Mouse (Mus musculus): ENCODE measurements around the gene Vstm5.
"Not testable (repeated sequence)": the region's sequence is repeated elsewhere in the genome, so short reads cannot be mapped to it uniquely, and the experiment has no call there.

The Vstm5 gene

DNA sequence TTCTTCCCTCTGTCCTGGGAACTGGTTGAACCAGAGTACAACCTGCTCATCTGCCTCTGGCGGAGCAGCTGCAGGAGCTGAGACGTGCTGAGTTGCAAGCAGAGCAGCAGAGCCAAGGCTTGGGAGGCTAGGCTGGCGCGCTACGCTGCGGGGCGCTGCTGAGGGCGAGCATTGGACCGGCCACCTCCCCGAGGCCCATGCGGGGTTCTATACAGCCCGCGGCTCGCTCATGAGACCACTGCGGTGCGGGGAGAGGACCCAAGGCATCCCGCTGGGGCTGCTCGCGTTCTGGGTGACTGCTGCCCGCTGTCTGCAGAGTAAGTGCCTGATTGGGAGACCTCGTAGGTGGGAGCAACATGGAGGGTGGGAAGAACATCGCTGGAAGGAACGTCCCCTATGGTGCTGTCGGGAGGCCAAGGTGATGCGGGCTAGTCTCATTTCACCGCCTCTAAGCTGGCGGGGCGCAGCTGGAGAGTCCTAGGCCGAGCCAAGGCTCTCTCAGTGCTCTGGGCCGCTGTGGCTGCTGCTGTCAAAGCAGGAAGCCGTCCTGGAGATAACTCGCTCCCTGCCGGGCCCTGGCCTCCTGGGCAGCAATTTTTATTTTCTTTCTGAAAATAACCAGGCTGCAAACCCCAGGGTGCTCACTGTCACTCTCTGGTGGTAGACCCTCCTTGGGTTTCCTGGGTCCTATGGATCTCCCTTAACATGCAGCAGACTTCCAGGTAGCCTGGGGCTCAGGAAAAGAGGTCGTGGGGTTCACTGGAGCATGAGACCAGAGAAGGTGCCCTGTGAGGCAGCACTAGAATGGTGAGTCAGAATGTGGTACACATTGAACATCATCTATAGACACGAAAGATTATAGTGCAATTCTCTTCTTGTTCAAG lies at the start of gene Vstm5:
Gene Vstm5, plus strand, starts transcription at position 4 of the 884 bp plus-strand sequence.
- peak; percentile 3 for DNase-seq

DNA sequence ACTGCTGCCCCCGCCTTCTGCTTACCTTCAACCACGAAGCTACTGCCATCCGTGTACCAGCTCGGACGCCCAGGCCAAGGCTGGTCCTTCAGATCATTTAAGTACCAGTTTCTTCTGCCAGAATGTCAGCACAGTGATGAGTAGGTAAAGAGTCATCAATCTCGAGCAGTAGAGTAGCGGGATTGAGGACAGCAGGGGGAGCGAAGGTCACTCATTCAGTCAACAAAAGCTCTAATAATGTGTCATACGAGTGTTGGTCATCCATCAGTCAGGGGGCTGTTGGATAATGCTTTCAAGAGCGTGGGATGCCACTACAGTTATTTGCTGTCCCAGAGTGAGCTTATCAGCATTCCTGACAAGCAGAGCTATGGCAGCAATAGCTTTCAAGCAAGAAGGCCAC lies 44.0 kb upstream of the Vstm5 start:
- DNase-seq, result not testable (repeated sequence)

DNA sequence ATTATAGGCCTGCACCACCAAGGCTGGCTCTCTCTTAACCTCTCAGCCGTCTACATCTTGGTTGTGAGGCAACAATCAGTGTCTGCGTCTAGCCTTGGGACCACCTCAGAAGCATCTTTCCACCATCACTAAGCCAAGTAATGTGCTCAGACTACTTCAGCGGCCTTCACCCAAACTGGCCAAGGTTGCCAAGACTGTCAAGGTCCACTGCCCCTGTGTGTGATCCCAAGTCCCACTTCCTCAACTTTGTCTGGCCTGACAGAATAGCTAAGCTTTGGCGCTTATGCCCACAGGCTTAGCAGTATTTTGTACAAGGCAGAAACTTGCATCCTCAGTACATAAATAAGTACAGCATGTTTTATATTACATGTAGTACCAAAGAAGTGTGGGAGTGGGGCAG lies 32.2 kb upstream of the Vstm5 start:
- no peak for DNase-seq

DNA sequence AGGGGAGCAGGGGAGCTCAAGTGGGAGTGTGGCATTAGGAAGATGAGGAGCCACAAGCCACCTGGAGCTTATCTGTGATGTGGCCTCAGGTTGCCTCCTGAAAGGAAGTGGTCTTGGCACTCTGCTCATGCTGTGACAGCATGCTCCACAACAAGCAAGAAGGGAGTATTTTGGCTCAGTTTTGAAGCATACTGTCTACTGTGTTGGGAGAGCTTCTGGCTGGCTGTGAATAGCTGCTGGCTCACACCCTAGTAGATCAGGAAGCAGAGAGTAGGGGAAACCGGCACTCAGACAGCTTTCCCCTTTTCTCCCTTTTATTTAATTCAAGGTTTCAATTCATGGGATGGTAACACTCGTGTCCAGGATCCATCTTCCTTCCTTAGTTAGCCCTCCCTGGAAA lies 29.5 kb upstream of the Vstm5 start:
- DNase-seq, result no peak

DNA sequence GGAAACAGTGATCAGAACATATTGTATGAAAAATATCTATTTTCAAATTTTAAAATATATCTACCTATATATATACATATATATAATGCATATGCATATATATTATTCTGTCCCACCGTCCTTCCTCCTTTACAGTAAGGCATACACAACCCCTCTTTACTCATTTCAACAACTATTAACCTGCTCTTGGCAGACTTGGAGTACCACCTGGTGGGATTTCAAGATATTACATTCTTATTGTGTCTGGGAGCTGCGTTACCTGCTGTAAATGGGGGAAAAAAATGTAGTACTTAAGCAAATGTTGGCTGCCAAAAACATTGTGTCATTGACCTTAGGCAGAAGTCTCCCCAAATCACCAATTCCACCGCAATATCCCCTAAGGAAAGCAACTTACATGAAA lies 27.0 kb upstream of the Vstm5 start:
- peak; percentile 8 for DNase-seq

DNA sequence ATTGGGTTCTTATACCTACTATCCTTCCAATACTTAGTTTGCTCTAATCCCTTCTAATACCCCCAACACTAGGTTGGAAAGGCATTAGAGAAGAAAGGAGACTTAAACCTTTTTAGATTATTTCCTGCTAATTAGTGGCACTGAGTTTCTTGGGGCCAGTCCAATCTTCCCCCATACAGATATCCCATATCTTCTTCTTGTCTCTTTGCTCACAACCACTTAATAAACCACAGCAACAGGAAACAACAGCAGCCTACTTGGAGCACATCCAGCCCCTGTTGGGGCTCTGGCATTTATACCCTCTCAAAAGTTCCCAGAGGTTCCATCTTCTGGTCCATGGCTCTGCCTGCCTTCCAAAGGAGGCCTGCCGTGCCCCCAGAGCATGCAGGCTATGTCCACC lies 25.1 kb upstream of the Vstm5 start:
- DNase-seq, result no peak

DNA sequence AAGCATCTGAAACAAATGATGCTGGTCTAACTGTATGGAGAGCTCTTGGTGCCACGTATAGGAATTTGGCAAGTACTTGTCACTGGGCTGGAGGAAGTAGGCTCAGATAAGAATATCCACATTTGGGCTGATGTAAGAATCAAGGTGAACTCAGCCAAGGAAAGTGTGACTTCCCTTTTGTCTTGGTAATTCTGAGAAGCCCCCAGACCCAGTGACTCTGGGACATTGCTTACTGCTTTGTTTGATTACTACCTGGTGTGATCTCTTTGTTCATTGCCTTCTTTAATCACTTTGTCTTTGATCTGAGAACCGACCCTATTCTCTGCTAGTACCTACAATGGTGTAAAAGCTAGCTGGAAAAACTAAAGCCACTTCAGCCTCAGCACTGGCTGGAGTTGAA lies 13.9 kb upstream of the Vstm5 start:
- no peak for DNase-seq

DNA sequence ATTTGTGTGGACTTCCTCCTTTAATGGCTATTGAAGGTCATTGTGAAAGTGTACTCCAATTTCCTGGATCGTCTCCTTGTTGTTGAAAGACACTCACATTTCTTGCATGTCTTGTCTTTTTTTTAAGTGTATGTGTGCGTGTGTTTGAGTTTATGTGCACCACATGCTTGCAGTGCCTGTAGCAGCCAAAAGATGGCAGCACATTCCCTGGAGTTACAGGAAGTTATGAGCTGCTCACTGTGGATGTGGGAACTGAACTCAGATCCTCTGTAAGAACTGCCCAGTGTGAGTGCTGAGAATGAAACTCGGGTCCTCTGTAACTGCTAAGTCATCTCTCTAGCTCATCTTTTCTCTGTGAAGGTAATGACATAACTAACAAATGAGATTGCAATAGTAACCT lies 6.4 kb upstream of the Vstm5 start:
- no peak for DNase-seq

DNA sequence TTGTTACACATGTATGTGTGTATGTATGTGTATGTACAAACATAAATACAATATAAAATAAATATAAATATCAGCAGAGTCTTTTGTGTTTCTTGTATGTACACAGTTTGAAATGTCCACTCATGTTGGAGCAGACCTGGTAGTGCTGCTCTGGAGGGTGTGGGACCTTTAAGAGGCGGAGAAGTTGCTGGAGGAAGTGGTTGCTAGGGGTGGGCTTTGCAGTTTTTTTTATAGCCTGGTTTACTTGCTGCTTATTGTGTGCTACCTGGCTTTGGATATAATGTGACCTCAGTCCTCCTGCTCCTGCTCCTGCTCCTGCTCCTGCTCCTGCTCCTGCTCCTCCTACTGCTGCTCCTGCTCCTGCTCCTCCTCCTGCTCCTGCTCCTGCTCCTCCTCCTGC lies 5.2 kb upstream of the Vstm5 start:
- DNase-seq, result no peak

DNA sequence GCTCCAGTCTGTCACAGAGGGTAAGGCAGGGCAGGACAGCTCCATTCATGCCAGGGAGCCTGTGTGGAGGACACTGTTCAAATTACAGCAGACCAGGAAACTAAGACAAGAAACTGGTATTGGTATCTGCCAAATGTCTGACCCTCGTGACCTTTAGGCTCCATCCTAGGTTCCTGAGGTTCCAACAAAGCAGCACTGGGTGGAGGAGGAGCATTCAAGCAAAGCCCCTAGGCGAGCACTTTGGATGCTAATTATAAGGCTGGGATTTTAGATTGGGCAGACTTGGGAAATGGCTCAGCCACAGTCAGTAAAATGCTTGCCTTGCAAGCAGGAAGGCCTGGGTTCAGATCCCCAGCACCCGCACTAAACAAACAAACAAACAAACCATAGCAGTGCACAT lies 2.9 kb upstream of the Vstm5 start:
- DNase-seq, result no peak

DNA sequence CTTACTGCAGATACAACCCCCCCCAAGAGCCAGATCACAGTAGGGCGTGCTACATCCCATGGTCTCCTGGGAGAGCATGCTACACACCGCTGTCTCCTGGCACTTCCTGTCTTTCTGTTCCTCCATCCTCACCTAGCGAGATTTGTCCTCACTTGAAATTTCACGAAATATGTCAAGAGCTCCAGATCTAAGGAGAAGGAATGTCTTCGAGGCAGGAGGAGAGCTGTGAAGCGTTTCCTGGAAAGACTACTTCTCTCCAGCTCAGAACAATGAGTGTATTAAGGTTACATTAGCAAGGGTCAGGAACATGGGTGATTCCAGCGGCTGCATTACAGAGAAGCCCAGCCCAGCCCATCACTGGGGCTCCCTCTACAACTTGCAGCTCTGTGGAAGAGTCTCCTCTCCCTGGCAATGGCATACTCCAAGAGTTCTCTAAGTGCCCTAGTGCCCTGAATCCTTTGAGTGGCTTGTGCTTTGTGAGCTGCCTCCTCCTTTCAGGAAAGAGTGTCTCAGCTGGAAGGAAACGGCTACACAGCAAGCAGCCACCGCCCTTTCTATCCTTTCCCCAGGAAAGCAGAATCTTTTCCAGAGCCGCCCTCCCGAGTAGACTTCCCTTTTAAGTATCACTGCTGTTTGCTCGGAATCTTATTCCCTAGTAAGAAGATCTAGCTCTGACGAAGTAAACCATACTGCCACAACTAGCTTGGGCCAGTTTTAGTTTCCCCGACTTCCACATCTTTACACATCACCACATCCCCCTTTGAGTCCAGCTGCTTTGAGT lies 1.1 kb upstream of the Vstm5 start:
- DNase-seq, result peak; percentile 13

DNA sequence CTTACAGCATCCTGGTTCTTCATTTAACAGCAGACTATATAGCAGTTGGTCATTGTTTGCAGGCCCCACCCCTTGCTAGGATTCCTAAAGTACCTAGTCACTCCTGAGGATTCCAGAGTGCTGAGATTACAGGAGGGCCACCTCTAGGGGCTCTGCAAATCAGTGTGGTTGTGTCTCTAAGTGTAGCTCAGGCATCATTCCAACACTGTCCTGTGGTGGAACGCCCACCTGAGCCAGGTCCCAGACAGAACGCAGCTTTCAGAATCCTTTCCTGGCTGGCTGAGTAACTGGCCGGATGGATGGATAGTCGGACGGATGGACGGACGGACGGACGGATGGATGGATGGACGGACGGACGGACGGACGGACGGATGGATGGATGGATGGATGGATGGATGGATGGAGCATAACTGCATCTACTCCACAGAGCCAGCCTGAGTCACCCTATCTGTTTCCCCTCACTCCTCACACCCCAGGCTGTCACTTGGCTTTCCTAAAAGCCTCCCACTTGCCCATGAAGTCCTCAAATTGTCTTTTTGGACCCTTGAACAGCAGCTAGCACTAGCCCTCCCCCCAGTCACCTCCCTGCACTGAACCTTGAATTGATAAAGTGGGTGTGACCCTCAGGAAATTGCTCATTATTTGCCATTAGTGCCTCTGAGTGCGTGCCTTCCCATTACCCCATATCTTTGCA lies 401 bp upstream of the Vstm5 start:
- DNase-seq, result no peak

DNA sequence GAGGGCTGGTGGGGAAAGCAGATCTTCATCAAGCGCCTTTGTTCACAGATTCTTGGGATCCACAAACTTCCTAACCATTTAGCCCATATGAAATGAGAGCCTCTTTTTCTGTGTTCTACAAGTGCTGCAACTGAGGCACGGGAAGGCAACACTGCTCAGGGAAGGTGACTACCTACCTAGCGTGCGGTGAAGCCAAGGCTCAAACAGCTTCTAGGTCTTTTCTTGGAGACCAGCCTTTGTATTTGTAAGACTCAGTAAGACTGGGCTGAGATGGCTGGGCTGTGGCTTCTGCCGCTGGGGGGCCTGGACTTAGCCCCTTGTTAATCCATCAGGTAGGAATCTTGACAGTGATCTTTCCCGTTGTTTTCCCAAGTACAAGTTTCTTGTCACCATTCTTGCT lies 1.2 kb downstream of the Vstm5 start:
- no peak for DNase-seq

DNA sequence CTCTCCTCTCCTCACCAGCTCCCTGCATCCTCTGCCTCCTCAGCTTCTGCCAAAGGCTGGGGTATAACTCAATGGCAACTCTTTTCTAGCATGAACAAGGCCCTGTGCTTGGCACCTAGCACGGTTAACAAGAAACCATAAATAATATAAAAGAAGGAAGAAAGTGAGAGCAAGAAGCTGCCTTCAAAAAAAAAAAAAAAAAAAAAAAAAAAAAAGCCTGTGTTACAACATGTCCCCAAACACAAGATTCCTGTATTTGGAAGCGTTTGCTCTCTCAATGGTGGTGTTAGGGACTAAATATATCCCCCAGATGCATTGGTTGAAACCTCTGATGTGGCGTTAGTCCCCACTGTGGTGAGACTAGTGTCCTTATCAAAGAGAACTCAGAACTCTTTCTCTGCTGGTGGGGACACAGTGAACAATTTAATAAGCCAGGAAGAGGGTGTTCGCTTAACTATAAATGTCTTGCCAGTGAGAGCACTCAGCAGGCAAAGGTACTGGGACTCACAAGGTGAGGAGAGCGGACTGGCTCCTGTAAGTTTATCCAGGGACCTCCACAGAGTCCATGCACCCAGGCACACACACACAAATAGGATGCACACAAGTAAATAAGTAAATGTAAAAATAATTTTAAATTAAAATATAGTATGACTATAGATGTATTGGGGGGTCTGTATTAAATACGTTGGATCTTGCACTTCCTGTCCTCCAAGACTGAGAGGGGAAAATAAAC lies 2.2 kb downstream of the Vstm5 start:
- DNase-seq, result no peak

DNA sequence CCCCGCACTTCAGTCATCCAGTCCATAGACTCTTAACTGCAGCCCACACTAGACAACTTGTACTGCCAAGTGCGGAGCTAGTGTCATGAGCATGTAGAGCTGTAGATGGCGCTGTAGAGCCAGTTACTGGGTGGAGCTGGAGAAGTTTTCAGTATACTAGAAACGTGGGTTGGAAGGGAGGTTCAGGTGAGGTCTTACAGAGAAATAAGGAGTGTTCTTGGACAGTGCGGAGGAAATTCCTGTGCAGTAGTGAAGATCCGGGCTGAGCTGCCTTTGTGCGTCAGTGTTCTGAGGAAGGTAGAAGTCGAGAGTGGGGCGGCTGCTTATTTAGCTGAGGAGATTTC lies 2.7 kb downstream of the Vstm5 start:
- DNase-seq, result peak; percentile 66

DNA sequence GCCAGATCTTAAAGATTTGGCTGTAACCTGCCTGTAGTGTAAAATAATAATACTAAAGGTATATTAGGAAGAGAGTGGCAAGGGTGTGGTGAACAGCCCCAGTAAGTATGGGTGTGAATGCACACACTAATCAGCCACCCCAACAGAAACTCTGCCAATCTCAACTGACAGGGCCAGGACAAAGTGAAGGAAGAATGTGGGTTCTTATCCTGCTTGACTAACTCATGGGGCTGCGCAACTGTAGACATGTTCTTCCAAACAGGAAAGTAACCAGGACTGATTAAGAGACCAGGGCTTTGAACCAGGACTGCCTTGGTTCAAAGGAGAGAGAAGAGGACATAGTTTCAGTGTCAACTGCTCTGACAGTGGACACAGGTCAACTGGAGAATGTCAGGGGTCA lies 3.3 kb downstream of the Vstm5 start:
- DNase-seq, result no peak

DNA sequence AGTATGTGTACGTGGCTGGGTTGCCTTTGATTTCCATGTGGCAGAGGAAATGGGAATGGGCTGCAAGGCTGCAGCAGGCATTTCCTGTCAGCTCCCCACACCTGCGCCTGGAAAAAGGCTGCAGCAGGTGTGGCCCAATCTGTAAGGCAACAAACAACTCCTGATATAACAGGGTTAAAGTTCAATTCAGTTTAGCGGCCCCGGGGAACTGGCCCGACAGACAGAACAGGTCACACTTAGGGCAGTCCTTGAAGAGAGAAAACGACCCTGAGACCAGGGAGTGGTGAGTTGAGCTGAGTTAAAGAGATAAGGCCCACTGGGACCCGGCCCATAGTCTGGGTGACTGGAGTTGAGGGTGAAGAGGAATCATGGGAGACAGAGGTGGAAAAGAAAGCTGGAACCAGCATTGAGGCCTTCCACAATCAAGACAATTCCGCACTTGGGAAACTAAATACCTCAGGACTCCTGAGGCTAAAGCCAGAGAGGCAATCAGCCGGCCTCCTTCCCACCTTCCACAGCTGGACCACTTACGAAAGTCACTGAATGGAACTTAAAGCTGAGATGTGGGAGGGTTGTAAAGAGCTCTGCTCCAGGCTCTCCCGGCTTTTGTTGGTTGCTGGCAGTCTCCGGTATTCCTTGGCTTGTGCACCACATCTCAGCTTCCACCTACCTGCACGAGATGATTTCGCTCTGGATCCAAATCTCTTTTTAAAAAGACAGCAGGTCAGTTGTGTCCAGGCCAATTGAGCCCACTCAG lies 6.7 kb downstream of the Vstm5 start:
- no peak for DNase-seq

DNA sequence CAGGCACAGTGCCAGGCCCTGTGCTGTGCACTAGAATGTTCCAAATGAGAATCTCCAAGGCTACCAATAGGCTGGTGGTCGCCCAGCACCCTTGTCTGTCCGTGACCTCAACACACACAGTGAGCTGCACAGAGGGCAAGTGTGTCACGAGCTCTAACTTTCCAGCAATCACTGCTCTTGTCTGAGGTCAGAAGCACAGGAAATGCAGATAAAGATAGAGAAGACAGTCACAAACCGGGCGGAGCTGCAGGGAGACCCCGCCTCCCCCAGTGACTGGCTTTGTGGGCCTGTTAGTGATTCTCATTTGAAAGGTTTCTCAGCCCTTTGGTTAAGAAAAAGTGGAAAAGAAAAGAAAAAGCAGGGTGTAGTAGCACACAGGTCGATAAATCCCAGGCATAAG lies 11.5 kb downstream of the Vstm5 start:
- DNase-seq, result no peak

DNA sequence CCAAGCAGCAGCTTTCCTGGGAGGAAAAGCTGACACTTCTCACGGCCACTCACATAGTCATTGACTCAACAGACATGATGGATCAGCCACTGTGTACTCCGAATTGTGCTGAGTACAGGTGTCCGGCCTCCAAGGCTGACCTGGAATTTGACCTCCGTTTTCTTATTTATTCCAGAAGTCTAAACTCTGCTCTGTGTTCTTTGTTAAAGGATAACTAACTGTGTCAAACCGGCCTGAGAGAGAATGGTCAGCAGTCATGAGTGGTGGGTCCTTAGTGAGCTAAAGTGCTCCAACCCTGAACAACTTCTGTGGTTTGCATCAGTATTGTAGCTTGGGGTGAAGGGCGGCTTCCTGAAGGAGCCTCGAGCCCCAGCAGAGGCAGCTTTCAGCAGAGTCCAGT lies 13.4 kb downstream of the Vstm5 start:
- DNase-seq, result no peak

DNA sequence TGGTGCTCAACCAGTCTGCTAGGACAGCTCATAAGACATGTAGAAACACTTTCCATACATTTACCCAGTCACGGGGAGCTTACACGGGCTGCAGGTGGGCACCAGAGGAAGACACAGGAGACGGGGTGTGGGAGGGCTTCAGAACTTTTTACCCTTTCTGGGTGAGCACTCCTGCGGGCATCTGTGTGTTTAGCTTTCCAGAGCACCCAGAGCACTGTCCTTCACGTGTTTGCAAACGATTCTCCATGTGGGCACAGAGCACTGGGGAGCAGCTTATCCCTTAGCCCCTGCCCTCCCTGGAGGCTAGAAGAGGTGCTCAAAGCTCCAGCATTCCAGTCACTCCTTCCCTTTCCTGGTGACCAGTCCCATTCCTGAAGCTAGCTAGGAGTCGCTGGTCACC lies 15.7 kb downstream of the Vstm5 start:
- DNase-seq, result no peak

DNA sequence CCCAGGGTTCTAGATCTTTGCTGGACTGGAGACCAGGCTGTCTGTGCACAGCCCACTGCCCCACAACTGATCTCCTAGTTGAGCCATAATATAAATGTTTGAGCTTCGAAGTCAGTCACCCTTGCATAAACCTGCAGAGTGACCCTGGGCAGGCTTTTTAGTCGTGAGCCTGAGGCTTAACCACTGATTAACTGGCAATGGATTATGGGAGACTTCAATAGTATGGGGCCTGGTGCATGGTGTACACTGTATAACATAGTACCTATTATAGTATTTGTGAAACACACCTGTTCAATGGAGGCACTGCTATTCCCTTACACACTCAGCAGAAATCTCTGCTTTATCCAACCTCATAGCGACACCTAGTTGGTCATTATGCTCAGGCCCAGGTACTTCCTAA lies 17.4 kb downstream of the Vstm5 start:
- no peak for DNase-seq

DNA sequence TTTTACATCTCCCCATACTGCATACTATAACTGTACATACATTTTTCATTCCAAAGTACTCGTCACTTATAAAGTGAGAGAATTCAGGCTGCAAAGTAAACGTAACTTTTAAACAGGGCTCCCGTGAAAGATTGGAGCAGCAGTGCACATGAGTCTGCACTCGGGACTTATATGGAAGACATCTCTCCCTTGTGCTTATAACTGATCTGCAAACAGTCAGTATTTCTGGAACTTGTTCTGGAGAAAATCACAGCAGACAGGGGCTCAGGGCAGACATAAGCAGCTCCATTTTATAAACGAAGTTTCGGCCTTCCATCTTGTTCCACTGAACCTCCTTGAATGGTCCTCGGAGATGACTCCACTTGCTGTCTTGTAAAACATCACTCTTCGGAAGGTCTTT lies 23.1 kb downstream of the Vstm5 start:
- DNase-seq, result no peak

Measured in lung, postnatal 14 days (tissue).